In genomic region chr11:78260489-78261258, GRCm38 (mm10) we compare ENCODE assay signal across 8 mouse cellular contexts. TPM values are rescaled to one million over a fixed set of nuclear protein-coding genes. Genes with fewer than 3 reads are reported as not detected.
DNase-seq lines count a peak whose midpoint lies in the region; ATAC-seq lines count a peak whose summit lies in the region.

No protein-coding gene starts in this region.

- peak overlapping the region; percentile 60 for H3K4me2 ChIP-seq in heart, embryonic 15.5 days
- peak overlapping the region; percentile 77 for H3K4me2 ChIP-seq in hindbrain, embryonic 16.5 days (ENCODE audit: low read length)
- H3K4me2 ChIP-seq in midbrain, embryonic 15.5 days = peak overlapping the region; percentile 63

- peaks cover 10% of the 10 kb centered on the region; the same call in 1 of the 2 replicates for H3K27me3 ChIP-seq in heart, embryonic 15.5 days
- no peaks in the 10 kb centered on the region for H3K27me3 ChIP-seq in hindbrain, embryonic 16.5 days (replicated peaks; ENCODE audit: control insufficient read depth, insufficient read depth, low read length)
- H3K27me3 ChIP-seq in midbrain, embryonic 15.5 days (replicated peaks) = 0 out of 2 replicates have a peak, but pooled peaks cover 3% of the 10 kb centered on the region

- no peak for ATAC-seq in heart, embryonic 15.5 days (replicated peaks; ENCODE audit: insufficient number of reproducible peaks, insufficient read depth, low FRiP score, low read depth)
- ATAC-seq in hindbrain, embryonic 16.5 days = no peak
- ATAC-seq in midbrain, embryonic 15.5 days (replicated peaks) = no peak

- no peaks in the 10 kb centered on the region for H3K9me3 ChIP-seq in heart, embryonic 15.5 days (replicated peaks)
- no peaks in the 10 kb centered on the region for H3K9me3 ChIP-seq in hindbrain, embryonic 16.5 days (ENCODE audit: control insufficient read depth, low read length)
- H3K9me3 ChIP-seq in midbrain, embryonic 15.5 days = no peaks in the 10 kb centered on the region

- H3K4me3 ChIP-seq in heart, embryonic 15.5 days = peak overlapping the region; percentile 98
- H3K4me3 ChIP-seq in hindbrain, embryonic 16.5 days (ENCODE audit: low read length) = peak overlapping the region; percentile 89
- H3K4me3 ChIP-seq in midbrain, embryonic 15.5 days = peak overlapping the region; percentile 71

- WGBS in heart, embryonic 15.5 days = 93% methylated on average over 2 of the region's 2 CpGs
- 95% methylated on average over 2 of the region's 2 CpGs for WGBS in hindbrain, embryonic 16.5 days
- 95% methylated on average over 2 of the region's 2 CpGs for WGBS in midbrain, embryonic 15.5 days

- no peak overlapping the region for H3K27ac ChIP-seq in heart, embryonic 15.5 days
- H3K27ac ChIP-seq in hindbrain, embryonic 16.5 days (ENCODE audit: low read depth, low read length) = no peak overlapping the region
- no peak overlapping the region for H3K27ac ChIP-seq in midbrain, embryonic 15.5 days

- peaks cover 13% of the 10 kb centered on the region for H3K4me1 ChIP-seq in heart, embryonic 15.5 days (replicated peaks)
- H3K4me1 ChIP-seq in hindbrain, embryonic 16.5 days (ENCODE audit: control insufficient read depth, insufficient read depth, low read depth, low read length) = peaks cover 10% of the 10 kb centered on the region
- H3K4me1 ChIP-seq in midbrain, embryonic 15.5 days = peaks cover 13% of the 10 kb centered on the region

- H3K36me3 ChIP-seq in heart, embryonic 15.5 days = peaks cover 24% of the 10 kb centered on the region
- peaks cover 12% of the 10 kb centered on the region for H3K36me3 ChIP-seq in hindbrain, embryonic 16.5 days (ENCODE audit: control insufficient read depth, insufficient read depth, low read length)
- peaks cover 22% of the 10 kb centered on the region for H3K36me3 ChIP-seq in midbrain, embryonic 15.5 days (replicated peaks)

- DNase-seq in heart, postnatal 4 days = no peak
- peak; percentile 13 for DNase-seq in MN1 (ENCODE audit: low spot score)
- DNase-seq in cerebellum, postnatal 14 days = no peak
- DNase-seq in cerebellum, adult 8-10 months = no peak
- no peak for DNase-seq in right cerebral cortex, postnatal 14 days

- no peak overlapping the region for H3K9ac ChIP-seq in heart, embryonic 15.5 days
- no peak overlapping the region for H3K9ac ChIP-seq in hindbrain, embryonic 16.5 days (ENCODE audit: low read depth, low read length)
- H3K9ac ChIP-seq in midbrain, embryonic 15.5 days = 0 out of 2 replicates have a peak overlapping the region, but pooled peaks have one; percentile 34

RNA-seq across cellular contexts. Expression of gene 2610507B11Rik, which starts 0.9 kb away (rescaled TPM):
- polyA plus RNA-seq in heart, embryonic 15.5 days (2015; fragmentation: Nextera tagmentation; extraction: Ambion mirVana) = 63.9 and 71.9 TPM in 2 replicates
- total RNA-seq in heart, postnatal 4 days (2021) = 100 to 1,000 TPM; 178 to 185 TPM
- polyA plus RNA-seq in hindbrain, embryonic 16.5 days (2015; fragmentation: Nextera tagmentation; extraction: Ambion mirVana) = 55.1 and 57.4 TPM in 2 replicates
- 55.0 and 62.3 TPM in 2 replicates for polyA plus RNA-seq in midbrain, embryonic 15.5 days (2015; fragmentation: Nextera tagmentation; extraction: Ambion mirVana)

RNA-seq across cellular contexts. Expression of gene Supt6, which starts 14.9 kb away (rescaled TPM):
- polyA plus RNA-seq in heart, embryonic 15.5 days (2015; fragmentation: Nextera tagmentation; extraction: Ambion mirVana) = 12.9 and 18.6 TPM in 2 replicates
- 10 to 100 TPM; 35.7 to 37.2 TPM for total RNA-seq in heart, postnatal 4 days (2021)
- 21.5 and 27.3 TPM in 2 replicates for polyA plus RNA-seq in hindbrain, embryonic 16.5 days (2015; fragmentation: Nextera tagmentation; extraction: Ambion mirVana)
- polyA plus RNA-seq in midbrain, embryonic 15.5 days (2015; fragmentation: Nextera tagmentation; extraction: Ambion mirVana) = 30.0 and 31.7 TPM in 2 replicates

RNA-seq across cellular contexts. Expression of gene Sdf2, which starts 15.1 kb away (rescaled TPM):
- 52.5 and 59.4 TPM in 2 replicates for polyA plus RNA-seq in heart, embryonic 15.5 days (2015; fragmentation: Nextera tagmentation; extraction: Ambion mirVana)
- 10 to 100 TPM; 41.2 to 43.9 TPM for total RNA-seq in heart, postnatal 4 days (2021)
- polyA plus RNA-seq in hindbrain, embryonic 16.5 days (2015; fragmentation: Nextera tagmentation; extraction: Ambion mirVana) = 99.8 and 110 TPM in 2 replicates
- polyA plus RNA-seq in midbrain, embryonic 15.5 days (2015; fragmentation: Nextera tagmentation; extraction: Ambion mirVana) = 90.0 and 93.6 TPM in 2 replicates

RNA-seq across cellular contexts. Expression of gene BC030499, which starts 30.0 kb away (rescaled TPM):
- 0.23 and 0.38 TPM in 2 replicates for polyA plus RNA-seq in heart, embryonic 15.5 days (2015; fragmentation: Nextera tagmentation; extraction: Ambion mirVana)
- 1 to 10 TPM; 1.2 to 1.4 TPM for total RNA-seq in heart, postnatal 4 days (2021)
- polyA plus RNA-seq in hindbrain, embryonic 16.5 days (2015; fragmentation: Nextera tagmentation; extraction: Ambion mirVana) = 0.16 and 0.40 TPM in 2 replicates
- 0.11 and 0.28 TPM in 2 replicates for polyA plus RNA-seq in midbrain, embryonic 15.5 days (2015; fragmentation: Nextera tagmentation; extraction: Ambion mirVana)

RNA-seq across cellular contexts. Expression of gene Spag5, which starts 40.7 kb away (rescaled TPM):
- 21.6 and 30.9 TPM in 2 replicates for polyA plus RNA-seq in heart, embryonic 15.5 days (2015; fragmentation: Nextera tagmentation; extraction: Ambion mirVana)
- 10 to 100 TPM; 32.6 to 33.2 TPM for total RNA-seq in heart, postnatal 4 days (2021)
- 10.5 and 11.2 TPM in 2 replicates for polyA plus RNA-seq in hindbrain, embryonic 16.5 days (2015; fragmentation: Nextera tagmentation; extraction: Ambion mirVana)
- 6.9 and 9.6 TPM in 2 replicates for polyA plus RNA-seq in midbrain, embryonic 15.5 days (2015; fragmentation: Nextera tagmentation; extraction: Ambion mirVana)
